Mouse (Mus musculus) embryonic fibroblast, embryonic 13.5 days (primary cell): ENCODE data around the gene Shroom3. TPM values are rescaled to one million over a fixed set of nuclear protein-coding genes. Genes with fewer than 3 reads are reported as not detected.

Experiments used
- H3K27ac ChIP-seq: 2 replicates; pipeline ENCODE4 v1.5.1; 2012; ENCODE audit warnings: low read length, control low read depth, inconsistent platforms; ENCODE audit not compliant: insufficient read depth
- H3K4me1 ChIP-seq: 2 replicates; pipeline ENCODE4 v1.6.1; 2011; ENCODE audit warnings: low read length; ENCODE audit not compliant: control insufficient read depth, insufficient read depth
- H3K4me3 ChIP-seq: 2 replicates; pipeline ENCODE4 v1.5.1; 2011; ENCODE audit warnings: mild to moderate bottlenecking, control low read depth, low read length; ENCODE audit not compliant: insufficient read depth
- CTCF ChIP-seq: IDR thresholded peaks from 2 replicates; pipeline ENCODE4 v1.5.1; 2011; ENCODE audit warnings: mild to moderate bottlenecking, control low read depth, low read length, moderate library complexity, borderline replicate concordance; ENCODE audit not compliant: insufficient read depth
- POLR2A ChIP-seq: IDR thresholded peaks from 2 replicates; pipeline ENCODE4 v1.6.1; 2011; ENCODE audit warnings: low read depth, mild to moderate bottlenecking, control low read depth, low read length, moderate library complexity
- polyA plus RNA-seq: library from polyadenylated mRNA; stranded (reverse); fragments of >200 nt; gene quantifications from 2 replicates; pipeline ENCODE4 v1.2.4, GENCODE M21; 2011; ENCODE audit warnings: low read depth; ENCODE audit not compliant: missing spikeins, insufficient read length

Shroom3 gene
- polyA plus RNA-seq, 1 experiment: 1.2 TPM

- TF ChIP-seq POLR2A (no peak), CTCF (no peak)
- H3K4me3 ChIP-seq: no peak overlapping the region
Observed at GRCm38 (mm10) chr5:92767194-92767777, 84.1 kb downstream of the Shroom3 start.

DNA sequence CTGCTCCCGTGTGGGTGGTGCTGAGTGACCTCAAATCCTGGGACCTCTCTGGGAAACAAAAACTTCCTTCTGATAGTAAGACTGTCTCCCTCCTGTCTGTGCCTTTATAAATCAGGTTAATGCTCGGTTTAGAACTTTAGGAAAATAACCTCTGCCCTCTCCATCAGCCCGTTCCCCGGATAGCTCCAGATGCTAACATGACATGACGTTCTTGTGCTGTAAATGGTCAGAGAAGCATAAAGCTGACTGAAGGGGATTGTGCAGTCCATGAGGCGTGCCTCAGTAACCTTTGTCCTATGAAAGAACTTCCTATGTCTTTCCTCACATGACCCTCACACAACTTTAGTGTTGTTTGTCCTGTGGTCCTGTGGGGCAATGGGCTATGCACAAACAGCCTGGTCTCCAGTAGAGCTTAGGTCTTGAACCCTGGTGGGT is 84.6 kb downstream of the Shroom3 start:
- TF ChIP-seq POLR2A: no peak
- H3K27ac ChIP-seq: no peak overlapping the region
- peaks cover 6% of the 10 kb centered on the region for H3K4me1 ChIP-seq
- no peak overlapping the region for H3K4me3 ChIP-seq

More at GRCm38 (mm10) chr5:92767194-92767777, 84.1 kb downstream of the Shroom3 start:
- H3K4me1 ChIP-seq: peaks cover 6% of the 10 kb centered on the region
- H3K27ac ChIP-seq: no peak overlapping the region

DNA sequence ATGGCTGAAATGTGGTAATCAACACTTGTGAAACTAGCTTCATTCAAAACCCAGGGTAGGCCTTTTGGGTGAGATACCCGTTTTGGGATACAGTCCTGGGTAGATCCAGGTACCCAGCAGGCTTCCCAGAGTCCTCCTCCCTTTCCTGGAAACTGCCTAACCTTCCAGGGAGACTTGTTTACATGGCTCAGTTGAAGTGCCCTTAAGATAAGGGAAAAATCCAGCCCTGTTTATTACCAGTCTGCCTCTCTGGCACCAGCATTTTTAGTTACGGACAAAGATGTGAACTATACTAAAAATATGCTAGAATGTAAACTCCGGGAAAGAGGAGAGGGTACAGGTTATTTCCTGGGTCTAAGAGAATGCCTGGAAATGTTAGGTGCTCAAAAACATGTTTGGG is 90.6 kb downstream of the Shroom3 start:
- H3K4me1 ChIP-seq: no peaks in the 10 kb centered on the region
- H3K4me3 ChIP-seq: no peak overlapping the region
- TF ChIP-seq POLR2A: no peak
- TF ChIP-seq CTCF: no peak
- no peak overlapping the region for H3K27ac ChIP-seq

GRCm38 (mm10) chr5:92774419-92774818 is 91.2 kb downstream of the Shroom3 start:
- Histone ChIP-seq H3K4me1 (no peaks in the 10 kb centered on the region), H3K27ac (no peak overlapping the region), H3K4me3 (no peak overlapping the region)
- TF ChIP-seq POLR2A (no peak), CTCF (no peak)

- no peak for TF ChIP-seq CTCF
- no peak for TF ChIP-seq POLR2A
Observed at GRCm38 (mm10) chr5:92774893-92775292, 91.7 kb downstream of the Shroom3 start.

GRCm38 (mm10) chr5:92778395-92778794 is 95.2 kb downstream of the Shroom3 start:
- no peak for TF ChIP-seq POLR2A
- TF ChIP-seq CTCF: no peak
- Histone ChIP-seq H3K4me1 (no peaks in the 10 kb centered on the region), H3K4me3 (no peak overlapping the region), H3K27ac (no peak overlapping the region)

More at GRCm38 (mm10) chr5:92774893-92775292, 91.7 kb downstream of the Shroom3 start:
- Histone ChIP-seq H3K4me1 (no peaks in the 10 kb centered on the region), H3K4me3 (no peak overlapping the region), H3K27ac (no peak overlapping the region)

GRCm38 (mm10) chr5:92781082-92781481 is 97.8 kb downstream of the Shroom3 start:
- no peaks in the 10 kb centered on the region; the same call in 1 of the 2 replicates for H3K4me1 ChIP-seq
- no peak overlapping the region for H3K4me3 ChIP-seq
- TF ChIP-seq POLR2A: no peak
- no peak for TF ChIP-seq CTCF
- H3K27ac ChIP-seq: no peak overlapping the region

GRCm38 (mm10) chr5:92784037-92784860 is 101.0 kb downstream of the Shroom3 start:
- H3K4me3 ChIP-seq: no peak overlapping the region
- H3K4me1 ChIP-seq: no peaks in the 10 kb centered on the region; the same call in 1 of the 2 replicates
- H3K27ac ChIP-seq: no peak overlapping the region
- TF ChIP-seq POLR2A (no peak), CTCF (no peak)

DNA sequence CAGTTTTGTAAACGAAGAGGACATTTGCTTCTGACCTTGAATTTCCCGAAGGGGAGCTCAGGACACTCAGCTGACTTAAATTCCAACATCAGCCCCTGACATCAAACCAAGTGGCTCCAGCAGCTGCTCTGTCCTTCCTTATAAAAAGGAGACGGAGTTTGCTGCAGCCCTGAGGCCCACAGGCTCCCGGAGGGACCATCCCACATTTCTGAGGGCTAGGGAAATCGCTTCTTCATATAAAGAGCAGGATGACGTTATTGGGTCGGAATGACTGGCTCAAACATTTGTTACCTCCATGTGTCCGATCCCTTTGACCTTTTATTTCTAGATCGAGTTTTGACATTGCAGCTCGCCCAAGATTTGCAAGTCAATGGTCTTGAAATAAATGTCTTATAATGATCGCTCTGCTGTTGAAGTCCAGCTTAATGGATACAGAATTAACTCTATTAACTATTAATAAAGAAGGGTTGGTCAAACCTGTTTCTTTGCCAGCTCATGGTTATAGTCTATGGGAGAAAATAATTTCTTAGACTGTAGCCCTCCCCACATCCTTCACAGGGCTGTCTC is 102.7 kb downstream of the Shroom3 start:
- H3K27ac ChIP-seq: no peak overlapping the region
- TF ChIP-seq CTCF (no peak), POLR2A (no peak)
- H3K4me1 ChIP-seq: no peaks in the 10 kb centered on the region; the same call in 1 of the 2 replicates
- no peak overlapping the region for H3K4me3 ChIP-seq

DNA sequence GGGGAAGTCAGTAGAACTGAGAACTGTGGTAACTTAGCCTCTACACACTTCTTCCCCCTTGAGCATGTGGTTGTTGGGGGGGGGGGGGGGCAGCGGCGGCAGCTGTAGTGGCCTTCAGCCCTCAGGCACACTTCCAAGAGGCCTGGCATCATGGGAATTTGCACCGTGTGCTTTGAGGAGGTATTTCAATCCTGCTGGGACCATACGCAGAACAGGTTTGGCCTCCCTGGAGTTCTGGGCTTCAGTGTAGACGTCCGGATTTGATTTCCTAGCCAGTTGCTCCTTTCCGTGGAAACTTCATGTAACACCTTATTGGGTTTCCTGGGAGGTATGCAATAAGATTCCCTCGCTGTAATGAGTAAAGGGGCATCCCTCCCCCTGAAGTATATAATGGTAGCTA is 105.8 kb downstream of the Shroom3 start:
- Histone ChIP-seq H3K27ac (no peak overlapping the region), H3K4me3 (no peak overlapping the region), H3K4me1 (no peaks in the 10 kb centered on the region; the same call in 1 of the 2 replicates)
- TF ChIP-seq CTCF (no peak), POLR2A (no peak)
